Mouse (Mus musculus): ENCODE data around the gene Mrm3. TPM values are rescaled to one million over a fixed set of nuclear protein-coding genes. Genes with fewer than 3 reads are reported as not detected.

Gene Mrm3
- polyA plus RNA-seq, 2 experiments: 11.1 to 14.2 TPM

DNA sequence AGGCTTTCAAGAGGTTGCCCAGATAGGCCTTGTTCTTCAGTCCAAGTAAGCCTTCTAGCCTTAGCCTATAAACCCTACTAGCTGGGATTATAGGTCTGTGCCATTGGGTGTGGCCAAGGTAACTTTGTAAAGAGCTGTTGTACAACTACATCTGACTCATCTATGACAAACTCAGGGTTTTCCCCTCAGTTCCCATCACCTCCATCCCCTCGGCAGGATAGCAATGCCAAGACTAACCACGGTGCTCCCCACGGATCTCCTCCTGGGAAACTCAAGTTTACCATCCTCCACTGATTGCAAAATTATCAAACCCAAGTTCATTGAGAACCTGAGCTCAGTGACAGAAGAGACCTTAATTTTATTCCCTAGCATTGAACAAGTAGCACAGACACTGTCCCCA lies 7.4 kb upstream of the Mrm3 start:
- ATAC-seq (ENCODE audit: insufficient read depth): no peak

DNA sequence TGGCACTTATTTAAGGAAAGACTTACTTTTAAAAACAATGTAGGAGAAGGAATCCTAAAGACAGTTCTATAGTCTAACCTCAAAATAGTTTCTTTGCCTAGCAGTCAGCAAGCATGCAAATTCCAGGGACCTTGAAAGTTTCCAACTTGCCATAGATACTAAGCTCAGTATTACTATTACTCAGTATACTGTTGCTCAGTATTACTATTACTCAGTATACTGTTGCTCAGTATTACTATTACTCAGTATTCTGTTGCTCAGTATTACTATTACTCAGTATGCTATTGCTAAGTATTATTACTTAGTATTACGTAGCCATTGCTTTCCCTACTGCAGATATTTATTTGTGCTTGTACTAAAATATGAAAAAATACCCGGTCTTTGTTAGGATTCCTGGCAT lies 3.8 kb upstream of the Mrm3 start:
- WGBS (ENCODE audit: insufficient replicate concordance): 79% methylated on average over 2 of the region's 2 CpGs

More for the DNA sequence above, 7.4 kb upstream of the Mrm3 start:
- Histone ChIP-seq H3K4me3 (ENCODE audit: insufficient read depth in 1 of 2, low read depth in 2 of 2, low read length in 2 of 2) (no peak overlapping the region), H3K9ac (replicated peaks) (no peak overlapping the region), H3K4me1 (replicated peaks; ENCODE audit: control insufficient read depth in 2 of 2, insufficient read depth in 2 of 2, low read length in 1 of 2) (no peaks in the 10 kb centered on the region), H3K4me2 (ENCODE audit: low read depth) (no peak overlapping the region), H3K27me3 (ENCODE audit: control insufficient read depth, insufficient read depth, low read length) (no peaks in the 10 kb centered on the region), H3K36me3 (replicated peaks; ENCODE audit: control insufficient read depth, insufficient read depth, low read depth) (peaks cover 6% of the 10 kb centered on the region; the same call in 1 of the 2 replicates), H3K27ac (no peak overlapping the region), H3K9me3 (ENCODE audit: control insufficient read depth, low read length) (no peaks in the 10 kb centered on the region)
- TF ChIP-seq EP300 (IDR thresholded peaks at IDR 0.05; ENCODE audit: low read depth) (no peak), CTCF (IDR thresholded peaks at IDR 0.05; ENCODE audit: low read depth) (no peak)
- WGBS (ENCODE audit: insufficient replicate concordance): 67% methylated on average over 3 of the region's 3 CpGs
- no peak for DNase-seq (ENCODE audit: low read depth in 3 of 3, low spot score in 3 of 3)

DNA sequence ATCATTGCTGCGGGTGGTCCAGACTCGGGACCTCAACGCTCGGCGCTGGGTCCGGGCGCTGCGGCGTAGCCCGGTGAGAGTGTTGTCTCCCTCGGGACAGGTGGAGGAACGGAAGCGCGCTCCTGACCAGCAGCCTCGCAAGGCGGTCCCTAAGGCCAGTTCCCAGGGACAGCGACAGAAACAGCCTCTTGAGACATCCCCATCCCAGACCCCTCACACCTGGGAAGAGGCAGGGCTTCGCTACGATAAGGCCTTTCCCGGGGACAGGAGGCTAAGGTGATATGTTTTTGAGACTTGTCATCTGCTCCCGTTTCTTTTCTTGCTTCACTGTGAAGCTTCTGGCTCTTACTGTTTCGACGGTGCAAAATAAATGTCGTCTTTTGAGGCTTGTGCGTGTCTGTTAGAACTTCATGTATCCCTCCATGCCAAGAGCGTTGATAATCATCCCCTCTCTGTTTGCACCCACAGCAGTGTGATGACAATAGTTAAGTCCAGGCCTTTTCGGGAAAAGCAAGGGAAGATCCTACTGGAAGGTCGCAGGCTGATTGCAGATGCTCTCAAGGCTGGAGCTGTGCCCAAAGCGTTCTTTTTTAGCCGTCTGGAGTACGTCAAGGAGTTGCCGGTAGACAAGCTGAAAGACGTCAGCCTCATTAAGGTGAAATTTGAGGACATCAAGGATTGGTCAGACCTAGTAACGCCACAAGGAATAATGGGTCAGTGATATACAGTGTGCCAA lies 464 bp downstream of the Mrm3 start:
- no peak for DNase-seq (ENCODE audit: low read depth in 3 of 3, low spot score in 3 of 3)
- 2% methylated on average over 34 of the region's 34 CpGs for WGBS (ENCODE audit: insufficient replicate concordance)
- Histone ChIP-seq H3K36me3 (replicated peaks; ENCODE audit: control insufficient read depth, insufficient read depth, low read depth) (peaks cover 11% of the 10 kb centered on the region; the same call in 1 of the 2 replicates), H3K27me3 (ENCODE audit: control insufficient read depth, insufficient read depth, low read length) (no peaks in the 10 kb centered on the region), H3K4me3 (ENCODE audit: insufficient read depth in 1 of 2, low read depth in 2 of 2, low read length in 2 of 2) (peak overlapping the region; percentile 89), H3K27ac (no peak overlapping the region), H3K9me3 (ENCODE audit: control insufficient read depth, low read length) (no peaks in the 10 kb centered on the region), H3K4me2 (ENCODE audit: low read depth) (peak overlapping the region; percentile 79), H3K4me1 (replicated peaks; ENCODE audit: control insufficient read depth in 2 of 2, insufficient read depth in 2 of 2, low read length in 1 of 2) (peaks cover 0 to 6% of the 10 kb centered on the region in 2 experiments; a peak in 2 of 4 replicates), H3K9ac (replicated peaks) (peak overlapping the region; percentile 83)
- ATAC-seq (ENCODE audit: insufficient read depth): peak; percentile 58; the same call in 1 of the 2 replicates
- TF ChIP-seq CTCF (IDR thresholded peaks at IDR 0.05; ENCODE audit: low read depth) (no peak), EP300 (IDR thresholded peaks at IDR 0.05; ENCODE audit: low read depth) (no peak)

More for the DNA sequence above, 3.8 kb upstream of the Mrm3 start:
- Histone ChIP-seq H3K9ac (replicated peaks) (no peak overlapping the region), H3K27ac (no peak overlapping the region), H3K36me3 (replicated peaks; ENCODE audit: control insufficient read depth, insufficient read depth, low read depth) (peaks cover 4% of the 10 kb centered on the region; the same call in 1 of the 2 replicates), H3K4me3 (ENCODE audit: insufficient read depth in 1 of 2, low read depth in 2 of 2, low read length in 2 of 2) (no peak overlapping the region), H3K9me3 (ENCODE audit: control insufficient read depth, low read length) (no peaks in the 10 kb centered on the region), H3K27me3 (ENCODE audit: control insufficient read depth, insufficient read depth, low read length) (no peaks in the 10 kb centered on the region), H3K4me1 (replicated peaks; ENCODE audit: control insufficient read depth in 2 of 2, insufficient read depth in 2 of 2, low read length in 1 of 2) (peaks cover 0 to 3% of the 10 kb centered on the region in 2 experiments; a peak in 2 of 4 replicates), H3K4me2 (ENCODE audit: low read depth) (no peak overlapping the region)
- DNase-seq (ENCODE audit: low read depth in 3 of 3, low spot score in 3 of 3) (no peak), ATAC-seq (ENCODE audit: insufficient read depth) (no peak)
- TF ChIP-seq EP300 (IDR thresholded peaks at IDR 0.05; ENCODE audit: low read depth) (no peak), CTCF (IDR thresholded peaks at IDR 0.05; ENCODE audit: low read depth) (no peak)

DNA sequence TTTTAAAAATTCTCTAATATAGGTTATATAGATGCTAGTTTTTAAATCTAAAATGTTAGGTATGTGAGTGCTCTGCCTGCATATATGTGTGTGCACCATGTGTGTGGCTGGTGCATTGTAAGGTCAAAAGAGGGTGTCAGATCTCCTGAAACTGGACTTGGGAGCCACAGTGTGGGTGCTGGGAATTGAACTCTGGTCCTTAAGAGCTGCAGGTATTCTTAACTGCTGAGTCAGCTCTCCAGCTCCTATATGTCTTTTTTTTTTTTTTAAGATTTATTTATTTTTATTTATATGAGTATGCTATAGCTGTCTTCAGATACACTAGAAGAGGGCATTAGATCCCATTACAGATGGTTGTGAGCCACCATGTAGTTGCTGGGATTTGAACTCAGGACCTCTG lies 2.9 kb downstream of the Mrm3 start:
- DNase-seq (ENCODE audit: low read depth in 3 of 3, low spot score in 3 of 3): no peak
- TF ChIP-seq EP300 (IDR thresholded peaks at IDR 0.05; ENCODE audit: low read depth) (no peak), CTCF (IDR thresholded peaks at IDR 0.05; ENCODE audit: low read depth) (no peak)
- Histone ChIP-seq H3K9ac (replicated peaks) (no peak overlapping the region), H3K36me3 (replicated peaks; ENCODE audit: control insufficient read depth, insufficient read depth, low read depth) (peaks cover 15% of the 10 kb centered on the region), H3K4me1 (replicated peaks; ENCODE audit: control insufficient read depth in 2 of 2, insufficient read depth in 2 of 2, low read length in 1 of 2) (peaks cover 0 to 6% of the 10 kb centered on the region in 2 experiments; a peak in 2 of 4 replicates), H3K27me3 (ENCODE audit: control insufficient read depth, insufficient read depth, low read length) (no peaks in the 10 kb centered on the region), H3K4me3 (ENCODE audit: insufficient read depth in 1 of 2, low read depth in 2 of 2, low read length in 2 of 2) (no peak overlapping the region), H3K27ac (no peak overlapping the region), H3K4me2 (ENCODE audit: low read depth) (no peak overlapping the region), H3K9me3 (ENCODE audit: control insufficient read depth, low read length) (no peaks in the 10 kb centered on the region)
- no peak for ATAC-seq (ENCODE audit: insufficient read depth)

DNA sequence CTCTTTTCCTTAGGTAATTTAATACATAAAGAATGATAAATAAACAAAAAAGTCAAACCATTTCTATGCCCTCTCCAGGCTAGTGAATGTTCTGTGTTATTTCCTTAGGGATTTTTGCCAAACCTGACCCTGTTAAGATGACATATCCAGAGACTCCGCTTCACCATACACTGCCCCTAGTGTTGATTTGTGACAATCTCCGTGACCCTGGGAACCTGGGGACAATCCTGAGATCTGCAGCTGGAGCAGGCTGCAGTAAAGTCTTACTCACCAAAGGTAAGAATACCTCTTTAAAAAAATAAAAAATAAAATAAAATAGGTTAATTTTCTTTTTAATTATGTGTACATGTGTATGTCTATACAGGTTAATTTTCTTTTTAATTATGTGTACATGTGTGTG lies 3.7 kb downstream of the Mrm3 start:
- ATAC-seq (ENCODE audit: insufficient read depth) (no peak), DNase-seq (ENCODE audit: low read depth in 3 of 3, low spot score in 3 of 3) (no peak)
- Histone ChIP-seq H3K9ac (replicated peaks) (no peak overlapping the region), H3K27ac (no peak overlapping the region), H3K4me1 (replicated peaks; ENCODE audit: control insufficient read depth in 2 of 2, insufficient read depth in 2 of 2, low read length in 1 of 2) (peaks cover 0 to 6% of the 10 kb centered on the region in 2 experiments; a peak in 2 of 4 replicates), H3K9me3 (ENCODE audit: control insufficient read depth, low read length) (no peaks in the 10 kb centered on the region), H3K36me3 (replicated peaks; ENCODE audit: control insufficient read depth, insufficient read depth, low read depth) (peaks cover 15% of the 10 kb centered on the region), H3K4me2 (ENCODE audit: low read depth) (no peak overlapping the region), H3K4me3 (ENCODE audit: insufficient read depth in 1 of 2, low read depth in 2 of 2, low read length in 2 of 2) (no peak overlapping the region), H3K27me3 (ENCODE audit: control insufficient read depth, insufficient read depth, low read length) (no peaks in the 10 kb centered on the region)
- TF ChIP-seq CTCF (IDR thresholded peaks at IDR 0.05; ENCODE audit: low read depth): peak; percentile 26; the same call in 1 of the 2 replicates
- no peak for TF ChIP-seq EP300 (IDR thresholded peaks at IDR 0.05; ENCODE audit: low read depth)
- 66% methylated on average over 2 of the region's 2 CpGs for WGBS (ENCODE audit: insufficient replicate concordance)
